Mouse (Mus musculus) liver, adult 2 months (tissue): ENCODE measurements around the gene Mettl25. TPM values are rescaled to one million over a fixed set of nuclear protein-coding genes. Genes with fewer than 3 reads are reported as not detected.

Experiments
- DNase-seq: peaks from one replicate; pipeline ENCODE4 v3.0.0-alpha.2; 2011; ENCODE audit warnings: low read depth, low spot score; ENCODE audit errors: extremely low read depth
- H3K27ac ChIP-seq: fragments of 200-500 bp; replicated peaks from 2 replicates; pipeline ENCODE4 v1.5.1; 2012; ENCODE audit warnings: low read depth, mild to moderate bottlenecking, control low read depth, inconsistent platforms, low read length; ENCODE audit not compliant: insufficient read depth
- H3K27me3 ChIP-seq: fragments of 200-500 bp; 2 replicates; pipeline ENCODE4 v1.6.1; 2012; ENCODE audit warnings: mild to moderate bottlenecking, moderate library complexity, low read length, inconsistent platforms; ENCODE audit not compliant: control insufficient read depth, insufficient read depth
- H3K36me3 ChIP-seq: fragments of 200-500 bp; 2 replicates; pipeline ENCODE4 v1.6.1; 2012; ENCODE audit warnings: low read length, inconsistent platforms; ENCODE audit not compliant: control insufficient read depth, insufficient read depth
- H3K4me1 ChIP-seq: fragments of 200-500 bp; 2 replicates; pipeline ENCODE4 v1.6.1; 2011; ENCODE audit warnings: low read length; ENCODE audit not compliant: control insufficient read depth, insufficient read depth
- H3K4me3 ChIP-seq: fragments of 200-500 bp; 2 replicates; pipeline ENCODE4 v1.5.1; 2011; ENCODE audit warnings: low read depth, mild to moderate bottlenecking, control low read depth, low read length, moderate library complexity; ENCODE audit not compliant: insufficient read depth
- H3K79me2 ChIP-seq: fragments of 200-500 bp; 2 replicates; pipeline ENCODE4 v1.6.1; 2012; ENCODE audit warnings: inconsistent platforms, mild to moderate bottlenecking, low read length, moderate library complexity; ENCODE audit not compliant: control insufficient read depth, insufficient read depth
- H3K9ac ChIP-seq: fragments of 200-500 bp; 2 replicates; pipeline ENCODE4 v1.6.1; 2012; ENCODE audit warnings: low read depth, mild to moderate bottlenecking, control low read depth, inconsistent platforms, low read length
- CTCF ChIP-seq: fragments of 200-500 bp; IDR thresholded peaks from 2 replicates; pipeline ENCODE4 v1.5.1; 2011; ENCODE audit warnings: low read depth, low read length, control low read depth
- POLR2A ChIP-seq: fragments of 200-500 bp; IDR thresholded peaks from 2 replicates; pipeline ENCODE4 v1.6.1; 2011; ENCODE audit warnings: low read length, control low read depth; ENCODE audit not compliant: insufficient read depth; ENCODE audit errors: extremely low read depth
- WGBS: fragments of 180-500 bp; shearing (Covaris S2); methylation state at CpG from one replicate; pipeline ENCODE4 v1.1.7; 2018; 5-methylcytosine and 5-hydroxymethylcytosine counted together
- polyA plus RNA-seq: library from polyadenylated mRNA; depleted of rRNA; stranded (reverse); fragments of >200 nt; gene quantifications from 2 replicates; pipeline ENCODE4 v1.2.3, GENCODE M21; 2012
- total RNA-seq: library from RNA; depleted of rRNA; stranded (reverse); fragments of >200 nt; gene quantifications from 2 replicates; pipeline ENCODE4 v1.2.3, GENCODE M21; 2014

Mettl25 gene
- total and polyA plus RNA-seq, 2 experiments = 1.2 to 4.9 TPM

GRCm38 (mm10) chr10:105772821-105773302 is 68.3 kb downstream of the Mettl25 start:
- no peak overlapping the region for H3K27ac ChIP-seq
- TF ChIP-seq POLR2A (no peak), CTCF (no peak)
- WGBS = 95% methylated on average over 9 of the region's 9 CpGs
- no peaks in the 10 kb centered on the region for H3K4me1 ChIP-seq
- no peak for DNase-seq
- no peak overlapping the region for H3K9ac ChIP-seq
- H3K4me3 ChIP-seq = no peak overlapping the region
- no peaks in the 10 kb centered on the region for H3K79me2 ChIP-seq
- no peaks in the 10 kb centered on the region for H3K36me3 ChIP-seq
- no peaks in the 10 kb centered on the region for H3K27me3 ChIP-seq

DNA sequence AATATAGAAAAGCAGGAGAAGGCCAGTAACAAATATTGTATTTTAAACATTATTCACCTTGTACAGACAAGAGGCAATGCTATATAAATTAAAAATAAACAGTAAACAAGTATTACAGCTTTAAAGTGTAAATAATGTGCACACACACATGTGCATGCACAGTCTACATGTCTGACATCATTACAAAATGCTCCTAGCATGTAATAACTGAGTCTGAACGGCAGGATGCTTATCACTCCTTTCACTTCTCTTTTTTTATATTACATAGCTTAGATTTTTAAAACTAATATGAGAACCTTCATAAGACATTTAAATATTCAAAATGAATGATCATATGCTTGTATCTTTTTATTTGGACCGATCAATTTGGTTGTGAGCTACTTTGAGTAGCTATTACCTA is 77.2 kb downstream of the Mettl25 start:
- no peaks in the 10 kb centered on the region; the same call in 1 of the 2 replicates for H3K36me3 ChIP-seq
- H3K9ac ChIP-seq = no peak overlapping the region
- no peak for DNase-seq
- no peaks in the 10 kb centered on the region for H3K79me2 ChIP-seq
- 82% methylated on average over 2 of the region's 2 CpGs for whole genome bisulfite sequencing
- TF ChIP-seq CTCF (no peak), POLR2A (no peak)
- no peaks in the 10 kb centered on the region for H3K4me1 ChIP-seq
- no peak overlapping the region for H3K27ac ChIP-seq
- no peaks in the 10 kb centered on the region for H3K27me3 ChIP-seq
- no peak overlapping the region for H3K4me3 ChIP-seq

- no peaks in the 10 kb centered on the region for H3K4me1 ChIP-seq
- H3K4me3 ChIP-seq = no peak overlapping the region
- no peaks in the 10 kb centered on the region; the same call in 1 of the 2 replicates for H3K36me3 ChIP-seq
- TF ChIP-seq CTCF (no peak), POLR2A (no peak)
- no peak for DNase-seq
- H3K27me3 ChIP-seq = no peaks in the 10 kb centered on the region
- WGBS = 87% methylated on average over 2 of the region's 2 CpGs
- no peak overlapping the region for H3K27ac ChIP-seq
- no peak overlapping the region for H3K9ac ChIP-seq
- H3K79me2 ChIP-seq = no peaks in the 10 kb centered on the region
Measured at GRCm38 (mm10) chr10:105760460-105760859, 80.7 kb downstream of the Mettl25 start.

DNA sequence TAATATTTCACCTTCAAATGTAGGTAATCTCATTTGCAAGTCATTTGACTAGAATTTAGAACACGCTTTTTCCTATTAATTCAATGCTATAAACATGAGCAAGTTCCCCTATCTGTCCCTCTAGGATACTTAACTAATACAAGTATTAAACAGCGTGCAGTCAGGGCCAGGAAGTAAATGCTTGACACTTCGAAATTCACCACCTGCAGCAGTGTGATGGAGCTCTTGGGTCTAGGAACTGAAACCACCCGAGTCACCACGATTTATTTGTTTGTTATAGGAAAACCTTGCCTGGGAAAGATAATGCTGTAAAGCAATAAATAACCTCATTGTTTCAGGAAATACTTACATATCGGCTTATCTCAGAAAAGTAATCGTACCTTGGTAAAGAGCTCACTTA is 81.1 kb downstream of the Mettl25 start:
- DNase-seq = no peak
- Histone ChIP-seq H3K27me3 (no peaks in the 10 kb centered on the region), H3K4me1 (no peaks in the 10 kb centered on the region), H3K36me3 (no peaks in the 10 kb centered on the region), H3K79me2 (no peaks in the 10 kb centered on the region), H3K4me3 (no peak overlapping the region), H3K27ac (no peak overlapping the region), H3K9ac (no peak overlapping the region)
- WGBS = 72% methylated on average over 7 of the region's 7 CpGs
- TF ChIP-seq CTCF (no peak), POLR2A (no peak)

GRCm38 (mm10) chr10:105753831-105754605 is 87.2 kb downstream of the Mettl25 start:
- Histone ChIP-seq H3K36me3 (no peaks in the 10 kb centered on the region), H3K4me3 (no peak overlapping the region), H3K9ac (no peak overlapping the region), H3K27ac (no peak overlapping the region), H3K79me2 (no peaks in the 10 kb centered on the region), H3K4me1 (no peaks in the 10 kb centered on the region), H3K27me3 (no peaks in the 10 kb centered on the region)
- no peak for DNase-seq
- WGBS = 86% methylated on average over 5 of the region's 5 CpGs
- no peak for TF ChIP-seq CTCF
- TF ChIP-seq POLR2A = no peak

- H3K79me2 ChIP-seq = no peaks in the 10 kb centered on the region
- no peak overlapping the region for H3K4me3 ChIP-seq
- DNase-seq = no peak
- H3K27me3 ChIP-seq = no peaks in the 10 kb centered on the region
- no peaks in the 10 kb centered on the region for H3K4me1 ChIP-seq
- no peak overlapping the region for H3K9ac ChIP-seq
- WGBS = 94% methylated on average over 1 of the region's 1 CpGs
- H3K36me3 ChIP-seq = no peaks in the 10 kb centered on the region
- H3K27ac ChIP-seq = no peak overlapping the region
- TF ChIP-seq CTCF (no peak), POLR2A (no peak)
Measured at GRCm38 (mm10) chr10:105746019-105746418, 95.2 kb downstream of the Mettl25 start.
